Mouse (Mus musculus): ENCODE results near the gene Pgrmc2.

The Pgrmc2 gene

DNA sequence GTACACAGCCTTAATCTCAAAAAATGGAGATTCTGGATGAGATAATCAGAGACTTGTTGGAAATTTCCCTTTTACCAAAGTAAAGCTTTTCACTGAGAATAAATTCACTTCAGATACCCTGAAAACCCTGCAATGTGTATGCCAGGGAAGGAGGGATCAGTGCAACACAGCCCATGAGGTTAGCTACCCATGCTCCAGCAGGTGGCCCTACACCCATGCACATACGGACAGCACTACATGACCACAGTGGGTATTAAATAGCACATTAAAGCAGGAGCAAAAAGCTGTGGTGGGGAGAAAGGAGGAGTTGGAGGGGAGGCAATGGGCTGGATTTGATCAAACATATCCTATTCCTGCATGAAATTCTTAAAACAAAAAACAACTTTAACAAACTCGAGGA, 12.3 kb downstream of the Pgrmc2 start:
- DNase-seq (ENCODE audit: low spot score) = no peak

DNA sequence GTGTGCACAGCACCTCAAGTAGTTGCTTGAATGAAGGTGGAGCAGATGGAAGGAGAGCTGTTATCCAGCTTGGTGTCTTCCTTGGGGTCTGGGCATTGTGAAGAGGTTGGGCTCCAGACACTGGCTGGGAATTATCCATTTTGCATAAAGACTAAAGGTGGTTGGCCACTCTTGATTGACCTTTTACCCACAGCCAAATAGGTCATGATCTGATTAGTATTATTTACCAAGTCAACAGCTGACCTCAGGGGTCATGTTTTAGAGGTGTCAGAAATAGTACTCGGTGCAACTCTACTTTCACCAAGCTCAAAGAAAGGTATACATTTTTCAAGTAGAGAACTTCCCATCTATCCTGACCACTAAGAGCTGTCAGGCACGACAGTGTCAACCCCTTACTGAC, 17.5 kb downstream of the Pgrmc2 start:
- DNase-seq (ENCODE audit: low spot score) = no peak

DNA sequence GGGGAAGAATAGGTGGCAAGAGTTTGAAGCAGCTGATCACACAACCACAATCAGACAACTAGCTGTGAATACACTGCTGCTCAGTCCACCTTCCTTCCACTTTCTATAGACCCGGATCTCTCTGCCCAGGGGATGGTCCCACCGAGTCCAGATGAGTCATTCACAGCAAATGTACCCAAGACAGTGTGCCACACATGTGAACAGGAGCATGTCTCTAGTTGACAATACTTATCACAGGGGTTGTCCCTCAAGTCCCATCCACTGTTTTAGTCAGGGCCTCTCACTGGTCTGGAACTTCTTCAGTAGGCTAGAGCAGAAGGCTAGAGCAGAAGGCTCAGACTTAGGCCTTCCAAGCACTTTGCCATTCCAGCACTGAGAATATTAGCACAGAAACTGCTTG, 20.1 kb downstream of the Pgrmc2 start:
- DNase-seq (ENCODE audit: low spot score) = no peak

DNA sequence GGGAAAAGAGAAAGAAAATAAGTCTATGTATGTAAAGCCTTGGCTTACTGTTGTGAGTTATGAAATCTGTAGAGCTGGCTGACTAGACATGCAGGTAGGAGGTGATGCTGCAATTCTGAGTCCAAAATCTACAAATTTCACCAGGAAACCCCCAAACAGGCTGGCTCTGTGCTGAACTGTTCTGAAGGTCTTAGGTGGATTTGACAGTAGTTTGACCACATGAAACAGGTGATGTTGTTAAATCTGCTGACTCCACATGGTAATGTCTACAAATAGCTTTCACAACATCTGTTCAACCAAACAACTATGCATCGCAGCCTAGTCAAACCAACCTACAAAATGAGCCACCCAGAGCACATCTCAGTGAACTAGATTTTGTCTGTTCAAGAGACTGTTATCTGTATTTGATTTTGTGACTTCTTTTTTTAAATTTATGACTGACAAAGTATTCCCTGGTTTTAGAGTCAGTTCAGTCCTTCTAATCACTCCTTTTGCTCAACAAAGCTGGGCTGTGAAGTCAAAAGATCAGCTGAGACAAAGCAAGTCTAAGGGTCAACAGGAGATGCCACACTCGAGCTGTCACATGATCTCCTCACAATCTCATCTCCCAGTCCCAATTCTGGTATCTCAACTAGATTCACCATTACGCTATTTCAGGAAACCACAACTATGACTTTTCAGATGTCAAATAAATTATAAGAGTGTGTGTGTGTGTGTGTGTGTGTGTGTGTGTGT, 20.8 kb downstream of the Pgrmc2 start:
- no peak for DNase-seq (ENCODE audit: low spot score)

DNA sequence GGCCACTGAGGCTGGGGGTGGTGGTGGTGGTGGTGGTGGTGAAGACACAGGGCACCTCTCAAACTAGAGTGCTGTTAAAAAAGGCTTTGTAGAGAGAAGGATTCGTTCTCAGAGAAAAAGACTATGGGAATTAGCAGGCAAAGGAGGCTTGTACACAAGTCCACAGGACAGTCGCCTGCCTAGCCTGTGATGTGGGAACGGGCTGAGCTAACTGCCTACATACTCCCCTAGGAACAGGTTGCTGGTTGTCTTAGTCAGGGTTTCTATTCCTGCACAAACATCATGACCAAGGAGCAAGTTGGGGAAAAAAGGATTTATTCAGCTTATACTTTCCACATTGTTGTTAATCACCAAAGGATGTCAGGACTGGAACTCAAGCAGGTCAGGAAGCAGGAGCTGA, 23.6 kb downstream of the Pgrmc2 start:
- DNase-seq (ENCODE audit: low spot score) = no peak

DNA sequence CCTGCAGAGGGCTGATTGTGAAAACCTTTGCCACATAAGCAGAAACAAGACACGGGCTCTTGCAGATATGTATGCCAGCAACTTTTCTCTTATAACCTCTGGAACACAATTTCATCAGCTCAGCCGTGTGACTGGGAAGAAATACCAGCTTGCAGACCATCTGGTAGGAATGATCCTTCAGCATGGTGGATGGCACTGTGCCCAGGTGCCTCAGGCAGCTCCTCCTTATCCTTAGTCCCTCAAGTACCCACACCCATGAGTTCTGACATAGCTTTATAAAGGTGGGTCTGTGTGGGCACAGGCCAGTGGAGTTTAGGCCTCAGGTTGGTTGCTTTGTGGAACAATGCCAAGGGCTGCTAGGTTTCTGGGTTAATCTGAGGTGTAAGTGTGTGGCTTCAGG, 24.5 kb downstream of the Pgrmc2 start:
- no peak for DNase-seq (ENCODE audit: low spot score)

DNA sequence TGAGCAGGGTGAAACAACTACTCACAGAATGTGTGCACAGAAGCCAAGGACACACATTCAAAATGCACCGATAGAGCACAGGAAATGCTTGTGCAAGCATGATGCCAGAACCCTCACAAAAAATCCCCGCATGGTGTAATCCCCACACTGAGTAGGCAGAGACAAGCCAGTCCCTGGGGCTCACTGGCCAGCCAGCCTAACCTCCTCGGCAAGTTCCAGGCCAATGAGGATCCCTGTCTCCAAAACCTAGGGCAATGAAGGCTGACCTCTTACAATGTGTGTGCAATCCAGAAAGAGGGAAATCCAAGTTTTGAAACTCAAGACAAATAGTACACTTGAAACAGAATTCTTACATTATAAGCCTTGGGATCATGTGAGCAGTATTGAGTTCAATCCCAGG, 29.5 kb downstream of the Pgrmc2 start:
- DNase-seq (ENCODE audit: low spot score) = no peak

DNA sequence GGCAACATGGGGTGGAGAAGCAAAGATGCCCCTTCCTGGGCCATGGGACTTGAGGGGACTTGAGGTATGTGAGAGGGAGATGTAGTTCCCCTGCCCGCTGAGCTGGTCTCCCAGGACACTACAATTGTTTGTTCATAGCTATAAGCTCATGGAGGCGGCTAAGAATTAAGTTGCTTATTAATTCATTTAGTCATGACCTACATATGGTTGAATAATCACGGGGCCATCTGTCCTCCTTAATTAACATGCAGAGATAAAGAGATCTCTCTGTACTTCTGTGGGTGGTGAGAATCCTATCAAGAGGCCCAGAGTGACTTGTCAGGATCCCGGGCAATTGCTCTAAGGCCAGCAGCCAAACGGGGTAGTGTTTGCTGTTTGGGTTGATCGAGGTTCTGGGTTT, 35.0 kb downstream of the Pgrmc2 start:
- DNase-seq (ENCODE audit: low spot score) = no peak

DNA sequence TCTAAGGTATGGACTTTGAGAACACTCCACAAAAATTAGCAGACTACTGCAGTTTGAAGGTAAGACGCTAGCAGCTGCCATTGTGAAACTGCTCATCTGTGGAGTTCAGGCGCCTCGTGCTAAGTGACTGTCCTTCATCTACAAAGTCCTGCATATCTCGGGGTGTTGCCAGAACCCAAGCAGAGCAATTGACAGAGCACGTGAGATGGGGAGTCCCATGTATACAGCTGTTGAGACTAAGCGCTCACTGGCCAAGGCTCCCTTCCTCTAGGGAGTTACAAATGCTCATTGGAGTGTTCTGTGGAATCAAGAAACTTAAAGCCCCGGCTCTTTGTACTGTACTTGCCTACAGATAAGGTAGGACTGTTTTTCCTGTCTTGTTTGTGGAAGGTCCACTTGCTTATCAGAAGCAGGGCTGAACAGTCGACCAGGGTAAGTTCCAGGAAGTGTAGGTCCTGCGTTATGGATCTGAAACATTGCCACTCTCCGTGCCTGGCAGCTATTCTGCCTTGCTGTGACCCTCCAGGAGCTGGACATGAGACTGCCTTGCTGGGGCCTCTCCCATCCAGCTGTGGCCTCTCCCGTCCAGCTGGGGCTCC, 39.0 kb downstream of the Pgrmc2 start:
- DNase-seq (ENCODE audit: low spot score) = no peak

DNA sequence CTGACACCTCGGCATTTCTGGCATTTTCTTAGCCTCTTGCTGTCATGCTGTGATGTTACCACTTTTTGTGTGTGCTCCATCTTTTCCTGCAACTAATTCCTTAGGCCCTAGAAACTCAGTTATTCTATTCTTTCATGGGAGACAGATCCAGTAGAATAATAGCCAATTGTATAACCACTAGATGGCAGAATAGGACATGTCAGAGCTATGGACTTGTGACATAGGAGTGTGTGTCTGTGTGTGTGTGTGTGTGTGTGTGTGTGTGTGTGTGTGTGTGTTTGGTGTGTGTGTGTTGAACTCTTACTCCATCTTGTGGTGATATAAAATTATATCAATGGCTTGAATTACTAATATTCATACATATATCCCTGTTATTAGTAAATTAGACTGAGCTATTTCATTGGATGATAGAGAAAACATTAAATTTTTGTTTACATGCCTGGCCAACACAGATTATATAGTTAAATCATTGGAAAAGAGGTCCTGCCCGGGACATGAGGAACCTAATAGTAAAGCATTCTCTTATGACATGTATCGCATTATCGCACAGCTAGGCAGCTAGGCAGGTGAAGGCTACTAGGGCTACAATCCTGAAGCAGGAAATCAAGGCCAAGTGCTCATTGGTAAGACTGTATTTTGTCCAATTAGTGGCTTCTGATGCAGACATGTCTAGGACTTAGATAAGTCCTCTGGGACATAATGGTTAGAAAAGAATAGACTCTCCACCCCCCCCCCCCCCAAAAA, 40.5 kb downstream of the Pgrmc2 start:
- peak; percentile 9 for DNase-seq (ENCODE audit: low spot score)

DNA sequence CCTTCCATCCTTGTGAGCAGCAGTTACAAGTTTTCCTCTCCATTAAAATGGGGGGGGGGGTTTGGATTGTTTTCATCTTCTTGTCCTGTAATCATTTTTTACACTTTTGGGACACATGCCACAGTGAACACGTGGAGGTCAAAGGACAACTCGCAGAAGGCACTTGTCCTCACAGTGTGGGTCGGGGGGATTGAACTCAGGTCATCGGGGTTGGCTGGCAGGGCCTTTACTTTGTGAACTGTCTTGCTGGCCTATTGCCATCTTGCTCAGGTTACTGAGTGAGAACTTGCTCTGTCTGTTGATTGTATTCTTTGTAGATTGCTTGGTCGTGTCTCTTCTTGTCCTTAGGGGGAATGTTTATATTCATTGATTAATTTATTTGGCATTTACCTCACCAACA, 41.6 kb downstream of the Pgrmc2 start:
- no peak for DNase-seq (ENCODE audit: low spot score)

DNA sequence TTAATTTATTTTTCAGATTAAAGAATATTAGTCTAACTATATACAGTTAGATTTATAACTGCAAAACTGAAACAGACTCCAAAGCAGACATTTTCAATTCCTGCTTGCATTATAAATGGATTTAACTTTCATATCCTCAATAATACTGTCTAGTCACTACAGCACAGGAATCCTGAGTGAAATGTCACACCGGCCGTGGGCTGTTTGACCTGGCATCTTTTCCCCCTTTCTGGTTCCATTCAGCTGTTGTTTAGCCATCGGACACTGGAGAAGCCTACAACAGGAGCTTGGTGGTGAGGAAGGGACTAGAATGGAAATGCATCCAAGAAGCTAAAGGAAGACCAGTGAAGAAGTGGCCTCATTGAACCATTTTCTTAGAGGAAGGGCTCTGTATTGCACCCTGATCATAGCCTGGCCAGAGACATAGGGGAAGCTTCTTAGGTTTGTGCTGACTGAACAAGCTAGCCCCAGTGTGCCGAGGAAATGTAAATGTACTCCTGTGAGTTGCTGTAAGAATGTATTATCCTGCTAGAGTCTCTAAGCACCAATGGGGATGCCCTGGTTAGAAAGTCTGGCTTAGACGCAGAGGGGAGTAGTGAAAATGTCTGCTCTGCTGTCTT, 44.4 kb downstream of the Pgrmc2 start:
- no peak for DNase-seq (ENCODE audit: low spot score)

DNA sequence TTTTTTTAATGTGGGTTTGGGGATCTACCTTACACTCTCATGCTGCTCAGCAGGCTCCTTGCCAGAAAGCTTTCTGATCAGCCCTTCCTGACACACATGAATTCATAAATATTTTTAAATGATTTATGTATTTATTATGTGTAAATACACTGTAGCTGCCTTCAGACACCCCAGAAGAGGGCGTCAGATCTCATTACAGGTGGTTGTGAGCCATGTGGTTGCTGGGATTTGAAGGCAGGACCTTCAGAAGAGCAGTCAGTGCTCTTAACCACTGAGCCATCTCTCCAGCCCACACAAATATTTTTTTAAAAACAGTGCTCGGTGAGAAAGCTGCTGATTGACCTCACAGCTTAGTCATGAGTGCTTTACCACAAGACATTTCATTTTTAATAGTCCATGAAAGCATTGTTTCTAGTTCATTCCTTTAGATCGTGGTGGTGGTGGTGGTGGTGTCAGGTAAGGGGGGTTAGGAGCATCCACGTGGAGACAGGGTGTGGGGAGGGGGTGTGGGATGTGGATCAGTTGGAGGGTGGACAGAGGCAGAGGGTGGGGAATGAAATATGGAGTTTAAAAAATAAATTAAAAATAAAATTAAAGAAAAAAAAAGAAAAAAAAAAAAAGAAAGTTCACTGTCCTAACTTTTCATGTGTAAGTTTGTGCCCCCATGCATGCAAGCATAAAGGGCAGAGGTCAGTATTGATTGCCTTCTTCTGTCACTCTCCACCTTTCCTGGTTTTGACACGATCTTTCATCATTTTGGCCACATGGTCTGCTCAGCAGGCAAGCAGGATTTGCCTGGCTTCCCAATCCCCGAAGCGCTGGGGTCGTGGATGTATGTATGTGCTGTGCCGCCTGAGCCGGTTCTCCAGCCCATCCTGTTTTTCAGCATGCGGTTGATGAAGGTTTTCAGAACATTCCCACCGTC, 51.3 kb downstream of the Pgrmc2 start:
- DNase-seq (ENCODE audit: low spot score) = no peak

DNA sequence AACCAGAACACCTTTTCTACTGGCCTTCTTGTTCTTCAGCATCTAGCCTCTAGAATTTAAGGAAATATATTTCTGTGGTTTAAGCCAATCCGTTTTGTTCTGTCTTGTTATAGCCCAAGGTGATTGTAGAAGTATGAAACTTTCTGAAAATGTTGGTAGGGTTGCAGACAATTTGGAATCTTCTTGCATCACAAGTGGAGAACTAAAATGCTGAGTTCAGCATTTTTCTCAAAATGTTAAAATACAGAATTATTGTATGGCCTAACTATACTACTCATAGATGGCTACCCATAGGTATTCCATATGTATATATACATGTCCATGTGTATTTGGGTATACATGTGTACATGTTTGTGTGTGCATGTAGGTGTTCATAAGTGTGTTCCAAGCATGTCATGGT, 52.1 kb downstream of the Pgrmc2 start:
- no peak for DNase-seq (ENCODE audit: low spot score)

DNA sequence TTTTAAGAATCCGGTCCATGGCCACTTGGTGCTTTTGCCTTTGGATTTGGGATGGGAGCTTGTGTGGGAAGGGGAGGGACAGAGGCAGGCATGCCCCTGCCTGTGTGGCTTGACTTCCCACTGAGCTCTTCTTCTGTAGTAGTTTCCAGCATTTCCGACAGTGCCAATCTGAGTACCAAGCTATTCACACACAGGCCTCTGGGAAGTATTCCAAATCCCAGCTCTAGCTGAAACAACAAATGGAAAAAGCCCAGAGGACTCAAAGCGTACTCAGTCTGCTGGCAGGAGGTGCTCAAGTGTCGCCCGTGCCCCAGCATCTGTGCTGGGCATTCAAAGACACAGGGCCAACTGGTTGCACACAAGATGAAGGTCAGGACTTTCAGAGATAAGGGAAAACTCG, 60.9 kb downstream of the Pgrmc2 start:
- no peak for DNase-seq (ENCODE audit: low spot score)

DNA sequence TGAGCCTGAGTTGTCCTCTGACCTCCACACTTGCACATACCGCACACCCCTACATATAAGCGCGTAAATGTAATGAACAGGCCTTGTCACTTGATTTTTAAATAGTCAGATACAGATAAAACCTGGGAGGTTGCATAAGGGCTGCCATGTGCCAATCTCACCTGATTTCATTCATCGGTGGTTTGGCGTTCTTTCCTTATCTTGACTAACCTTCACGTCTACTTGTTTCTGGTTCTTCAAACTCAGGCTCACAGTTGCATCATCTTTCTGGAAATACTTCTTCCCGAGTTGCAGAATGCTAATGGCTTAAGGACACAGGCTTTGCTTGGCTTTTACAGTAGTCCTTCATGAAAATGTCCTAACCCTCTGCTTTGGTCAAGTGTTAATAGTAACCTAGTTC, 62.2 kb downstream of the Pgrmc2 start:
- no peak for DNase-seq (ENCODE audit: low spot score)

DNA sequence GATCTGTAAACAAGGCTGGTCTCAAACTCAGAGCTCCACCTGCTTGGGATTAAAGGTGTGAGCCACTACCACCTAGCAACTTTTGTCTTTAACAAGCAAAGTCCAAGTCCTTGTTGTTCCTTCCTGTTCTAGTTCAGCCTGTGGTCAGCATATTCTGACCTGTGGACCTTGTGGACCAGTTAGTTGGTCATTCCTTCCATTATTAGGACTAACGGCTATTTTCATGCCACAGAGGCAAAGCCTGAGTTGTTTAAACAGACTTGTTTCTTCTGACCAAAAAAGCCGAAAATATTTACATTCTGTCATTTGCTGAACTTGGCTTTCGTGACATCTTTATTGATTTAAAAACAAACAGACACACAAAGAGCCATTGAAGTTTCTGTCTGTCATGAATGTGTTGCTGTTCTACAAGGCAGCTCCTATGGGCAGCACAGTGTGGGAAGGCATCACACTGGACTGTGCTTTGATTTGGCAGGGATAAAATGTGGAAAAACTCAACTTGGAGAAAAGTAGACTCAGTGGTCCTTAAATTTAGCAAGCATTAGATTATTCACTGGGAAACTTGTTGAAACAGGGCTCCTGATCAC, 64.7 kb downstream of the Pgrmc2 start:
- no peak for DNase-seq (ENCODE audit: low spot score)

Data from urinary bladder, postnatal 25 days (tissue).